Mouse (Mus musculus): ENCODE data around the gene Vmn1r231. TPM values are rescaled to one million over a fixed set of nuclear protein-coding genes. Genes with fewer than 3 reads are reported as not detected.

Vmn1r231 gene
- polyA plus RNA-seq (2015; fragmentation: Nextera tagmentation; extraction: Ambion mirVana), result not detected in 2 replicates

GRCm38 (mm10) chr17:20904991-20905390, at the start of gene Vmn1r231:
Gene Vmn1r231 (minus strand): TSS chr17:20905091.
- no peak within 1 kb of the TSS for H3K27ac ChIP-seq (replicated peaks)
- WGBS, result 43% methylated on average over 2 of the region's 2 CpGs
- H3K27me3 ChIP-seq (replicated peaks), result no peaks in the 10 kb centered on the region
- H3K4me1 ChIP-seq, result no peaks in the 10 kb centered on the region
- ATAC-seq (ENCODE audit: extremely low read depth, insufficient number of reproducible peaks, low FRiP score, low TSS enrichment), result no peak
- H3K36me3 ChIP-seq, result no peaks in the 10 kb centered on the region
- no peak within 1 kb of the TSS for H3K4me3 ChIP-seq
- H3K9me3 ChIP-seq, result 0 out of 2 replicates have a peak, but pooled peaks cover 3% of the 10 kb centered on the region
- H3K4me2 ChIP-seq, result no peak within 1 kb of the TSS
- no peak within 1 kb of the TSS for H3K9ac ChIP-seq

GRCm38 (mm10) chr17:20946636-20947035, 41.7 kb upstream of the Vmn1r231 start:
- H3K36me3 ChIP-seq, result peaks cover 6% of the 10 kb centered on the region
- peak overlapping the region; percentile 97; the same call in 1 of the 2 replicates for H3K27ac ChIP-seq (replicated peaks)
- no peaks in the 10 kb centered on the region for H3K27me3 ChIP-seq (replicated peaks)
- peak overlapping the region; percentile 73 for H3K4me2 ChIP-seq
- H3K9me3 ChIP-seq, result no peaks in the 10 kb centered on the region
- peak overlapping the region; percentile 86 for H3K4me3 ChIP-seq
- H3K4me1 ChIP-seq, result peaks cover 52% of the 10 kb centered on the region
- ATAC-seq (ENCODE audit: extremely low read depth, insufficient number of reproducible peaks, low FRiP score, low TSS enrichment), result no peak
- peak overlapping the region; percentile 92 for H3K9ac ChIP-seq

GRCm38 (mm10) chr17:20946026-20946565, 41.2 kb upstream of the Vmn1r231 start:
- peak overlapping the region; percentile 86 for H3K4me3 ChIP-seq
- H3K27me3 ChIP-seq (replicated peaks), result no peaks in the 10 kb centered on the region
- peaks cover under 1% of the 10 kb centered on the region; the same call in 1 of the 2 replicates for H3K36me3 ChIP-seq
- H3K27ac ChIP-seq (replicated peaks), result peak overlapping the region; percentile 97
- peak overlapping the region; percentile 73 for H3K4me2 ChIP-seq
- peaks cover 52% of the 10 kb centered on the region for H3K4me1 ChIP-seq
- under 1% methylated on average over 13 of the region's 13 CpGs for WGBS
- H3K9me3 ChIP-seq, result no peaks in the 10 kb centered on the region
- no peak for ATAC-seq (ENCODE audit: extremely low read depth, insufficient number of reproducible peaks, low FRiP score, low TSS enrichment)
- H3K9ac ChIP-seq, result peak overlapping the region; percentile 92

GRCm38 (mm10) chr17:20944985-20945891, 40.3 kb upstream of the Vmn1r231 start, which contains the start of gene Ppp2r1a:
Gene Ppp2r1a (plus strand): TSS chr17:20945311.
- no peaks in the 10 kb centered on the region for H3K36me3 ChIP-seq
- H3K9ac ChIP-seq, result peak within 1 kb of the TSS; percentile 92
- under 1% methylated on average over 69 of the region's 69 CpGs for WGBS
- no peaks in the 10 kb centered on the region for H3K27me3 ChIP-seq (replicated peaks)
- H3K4me2 ChIP-seq, result peak within 1 kb of the TSS; percentile 77
- H3K4me3 ChIP-seq, result peak within 1 kb of the TSS; percentile 86
- peaks cover 45% of the 10 kb centered on the region for H3K4me1 ChIP-seq
- no peaks in the 10 kb centered on the region for H3K9me3 ChIP-seq
- peak; percentile 98 for ATAC-seq (ENCODE audit: extremely low read depth, insufficient number of reproducible peaks, low FRiP score, low TSS enrichment)
- H3K27ac ChIP-seq (replicated peaks), result peak within 1 kb of the TSS; percentile 97

GRCm38 (mm10) chr17:20944226-20944625, 39.3 kb upstream of the Vmn1r231 start:
- Histone ChIP-seq H3K9me3 (no peaks in the 10 kb centered on the region), H3K4me1 (peaks cover 34% of the 10 kb centered on the region), H3K4me3 (peak overlapping the region; percentile 86), H3K27ac (replicated peaks) (peak overlapping the region; percentile 95), H3K27me3 (replicated peaks) (no peaks in the 10 kb centered on the region), H3K4me2 (peak overlapping the region; percentile 77), H3K36me3 (no peaks in the 10 kb centered on the region), H3K9ac (peak overlapping the region; percentile 85)
- 59% methylated on average over 3 of the region's 3 CpGs for WGBS
- ATAC-seq (ENCODE audit: extremely low read depth, insufficient number of reproducible peaks, low FRiP score, low TSS enrichment), result no peak

GRCm38 (mm10) chr17:20919614-20920013, 14.7 kb upstream of the Vmn1r231 start, which contains the start of gene Vmn1r232:
Gene Vmn1r232 (minus strand): TSS chr17:20919714.
- H3K36me3 ChIP-seq, result no peaks in the 10 kb centered on the region
- WGBS, result 43% methylated on average over 1 of the region's 1 CpGs
- H3K27ac ChIP-seq (replicated peaks), result no peak within 1 kb of the TSS
- ATAC-seq (ENCODE audit: extremely low read depth, insufficient number of reproducible peaks, low FRiP score, low TSS enrichment), result no peak
- H3K4me3 ChIP-seq, result no peak within 1 kb of the TSS
- H3K4me1 ChIP-seq, result no peaks in the 10 kb centered on the region
- H3K9me3 ChIP-seq, result no peaks in the 10 kb centered on the region
- no peak within 1 kb of the TSS for H3K9ac ChIP-seq
- H3K4me2 ChIP-seq, result no peak within 1 kb of the TSS
- no peaks in the 10 kb centered on the region for H3K27me3 ChIP-seq (replicated peaks)

- Histone ChIP-seq H3K36me3 (no peaks in the 10 kb centered on the region), H3K4me1 (no peaks in the 10 kb centered on the region), H3K9ac (no peak within 1 kb of the TSS), H3K27me3 (replicated peaks) (no peaks in the 10 kb centered on the region), H3K27ac (replicated peaks) (no peak within 1 kb of the TSS), H3K4me2 (no peak within 1 kb of the TSS), H3K9me3 (peaks cover 7% of the 10 kb centered on the region; the same call in 1 of the 2 replicates), H3K4me3 (no peak within 1 kb of the TSS)
- WGBS, result 12% methylated on average over 1 of the region's 1 CpGs
- ATAC-seq (ENCODE audit: extremely low read depth, insufficient number of reproducible peaks, low FRiP score, low TSS enrichment), result no peak
Observed at GRCm38 (mm10) chr17:20840144-20840543, 64.7 kb downstream of the Vmn1r231 start, which contains the start of gene Vmn1r230. Gene Vmn1r230 (plus strand): TSS chr17:20840444.

Other genes starting within 250 kb of the Vmn1r231 start
- gene Vmn1r226, start 222.2 kb downstream of the Vmn1r231 start, polyA plus RNA-seq (2015; fragmentation: Nextera tagmentation; extraction: Ambion mirVana), result not detected in 2 replicates
- gene Vmn1r227, start 175.2 kb downstream of the Vmn1r231 start, polyA plus RNA-seq (2015; fragmentation: Nextera tagmentation; extraction: Ambion mirVana), result not detected in 2 replicates
- not detected in 2 replicates for gene Vmn1r228, start 118.9 kb downstream of the Vmn1r231 start, polyA plus RNA-seq (2015; fragmentation: Nextera tagmentation; extraction: Ambion mirVana)
- gene Vmn1r229, start 93.5 kb downstream of the Vmn1r231 start, polyA plus RNA-seq (2015; fragmentation: Nextera tagmentation; extraction: Ambion mirVana), result not detected in 2 replicates
- not detected in 2 replicates for gene Vmn1r230, start 64.6 kb downstream of the Vmn1r231 start, polyA plus RNA-seq (2015; fragmentation: Nextera tagmentation; extraction: Ambion mirVana)
- gene Vmn1r232, start 14.6 kb upstream of the Vmn1r231 start, polyA plus RNA-seq (2015; fragmentation: Nextera tagmentation; extraction: Ambion mirVana), result not detected in 2 replicates
- gene Ppp2r1a, start 40.2 kb upstream of the Vmn1r231 start, polyA plus RNA-seq (2015; fragmentation: Nextera tagmentation; extraction: Ambion mirVana), result 353 and 358 TPM in 2 replicates
- gene Vmn1r233, start 91.4 kb upstream of the Vmn1r231 start, polyA plus RNA-seq (2015; fragmentation: Nextera tagmentation; extraction: Ambion mirVana), result not detected in 2 replicates
- gene Zfp160, start 103.8 kb upstream of the Vmn1r231 start, polyA plus RNA-seq (2015; fragmentation: Nextera tagmentation; extraction: Ambion mirVana), result 8.0 and 10.4 TPM in 2 replicates

All from heart, embryonic 13.5 days (tissue).